Mouse (Mus musculus): ENCODE data around the gene Mrm3.

Mrm3 gene

DNA sequence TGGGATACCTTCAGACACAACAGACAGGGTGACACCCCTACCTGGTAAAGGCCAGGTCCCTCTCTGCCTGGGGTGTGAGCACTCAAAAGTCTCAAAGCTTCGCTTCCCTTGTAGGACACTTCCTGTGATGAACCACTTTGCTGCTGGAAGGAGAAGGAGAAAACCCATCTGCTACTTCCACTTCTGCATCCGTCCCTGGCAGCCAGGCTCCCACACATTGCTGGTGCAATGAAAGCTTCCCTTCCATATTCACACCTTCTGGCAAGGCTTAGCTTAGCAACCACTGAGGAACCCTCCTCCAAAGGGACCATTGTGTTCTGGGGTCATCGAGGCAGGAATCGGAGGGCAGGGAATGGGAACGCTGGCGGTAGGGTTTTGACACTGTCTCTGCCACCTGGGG, 45.1 kb downstream of the Mrm3 start:
- no peak for DNase-seq (ENCODE audit: low read depth, low spot score)

DNA sequence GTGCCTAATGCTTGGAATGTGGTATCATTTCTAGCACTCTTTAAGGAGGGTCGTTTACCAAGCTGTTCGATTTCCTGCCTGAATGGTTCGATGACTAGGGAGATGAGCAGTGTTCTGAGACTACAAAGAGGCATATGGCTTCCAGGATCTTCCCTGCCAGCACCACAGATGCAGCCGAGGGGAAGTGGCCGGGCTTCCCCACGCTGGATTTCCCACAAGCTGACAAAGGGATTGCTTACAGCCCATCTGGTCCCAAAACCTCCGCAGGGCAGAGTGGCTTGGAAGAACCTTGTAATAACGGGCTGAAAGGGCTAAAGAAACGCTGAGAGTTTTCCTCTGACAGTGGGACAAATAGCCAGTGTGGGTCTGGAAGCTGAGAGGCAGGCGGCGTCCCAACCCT, 46.9 kb downstream of the Mrm3 start:
- DNase-seq (ENCODE audit: low read depth, low spot score): no peak

DNA sequence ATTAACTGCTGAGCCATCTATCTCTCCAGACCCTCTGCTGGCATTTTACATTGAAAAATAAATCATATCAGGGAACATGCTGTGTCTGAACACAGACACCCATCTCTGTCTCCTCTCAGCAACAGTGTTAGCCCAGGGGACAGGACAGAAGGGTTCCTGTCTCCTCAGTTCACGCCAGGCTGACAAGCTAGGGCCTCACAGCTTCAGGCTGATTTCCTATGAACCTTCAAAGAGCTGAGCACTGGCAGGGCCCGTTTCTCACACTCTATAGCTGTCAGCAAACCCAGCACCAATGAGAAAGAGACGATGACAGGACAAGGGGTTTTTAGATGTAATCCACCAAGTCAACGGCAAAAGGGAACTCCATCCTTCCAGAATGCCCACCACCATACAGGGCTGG, 48.4 kb downstream of the Mrm3 start:
- no peak for DNase-seq (ENCODE audit: low read depth, low spot score)

DNA sequence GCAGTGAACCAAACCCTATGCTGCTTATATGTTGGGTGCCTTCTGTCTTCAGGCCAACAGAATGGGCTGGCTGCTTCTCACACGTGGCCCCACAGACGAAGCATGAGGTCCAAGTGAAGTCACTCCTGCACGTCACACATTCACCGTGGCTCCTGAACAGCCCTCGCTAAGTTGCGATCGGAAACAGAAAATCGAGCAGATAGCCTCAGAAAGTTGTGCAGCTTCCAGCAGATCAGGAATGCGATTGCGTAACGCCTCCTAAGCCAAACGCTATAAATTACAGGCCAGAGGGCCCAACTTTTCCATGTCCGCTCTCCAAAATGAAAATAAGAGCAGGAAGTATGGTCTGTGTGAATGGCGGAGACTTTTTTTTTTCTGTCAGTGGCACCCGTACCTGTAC, 48.9 kb downstream of the Mrm3 start:
- DNase-seq (ENCODE audit: low read depth, low spot score): no peak

DNA sequence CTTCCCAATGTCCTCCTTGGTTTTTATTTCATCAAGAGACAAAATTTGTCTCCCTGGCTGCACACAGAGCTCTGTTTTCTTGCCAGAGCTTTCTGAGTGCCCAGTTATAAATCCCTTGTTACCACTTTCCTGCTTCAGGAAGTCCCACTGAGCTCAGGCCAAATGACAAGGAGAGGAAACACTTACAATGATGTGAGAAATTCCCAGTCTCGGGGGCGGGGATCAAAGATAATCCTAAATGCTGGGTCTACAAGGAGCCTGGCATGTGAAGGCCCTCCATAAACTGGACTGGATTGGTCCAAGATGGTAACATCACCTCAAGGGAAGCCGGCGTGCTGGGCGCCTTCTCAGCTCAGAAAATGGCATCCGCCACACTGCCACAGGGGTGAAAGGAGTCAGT, 49.3 kb downstream of the Mrm3 start:
- DNase-seq (ENCODE audit: low read depth, low spot score): no peak

DNA sequence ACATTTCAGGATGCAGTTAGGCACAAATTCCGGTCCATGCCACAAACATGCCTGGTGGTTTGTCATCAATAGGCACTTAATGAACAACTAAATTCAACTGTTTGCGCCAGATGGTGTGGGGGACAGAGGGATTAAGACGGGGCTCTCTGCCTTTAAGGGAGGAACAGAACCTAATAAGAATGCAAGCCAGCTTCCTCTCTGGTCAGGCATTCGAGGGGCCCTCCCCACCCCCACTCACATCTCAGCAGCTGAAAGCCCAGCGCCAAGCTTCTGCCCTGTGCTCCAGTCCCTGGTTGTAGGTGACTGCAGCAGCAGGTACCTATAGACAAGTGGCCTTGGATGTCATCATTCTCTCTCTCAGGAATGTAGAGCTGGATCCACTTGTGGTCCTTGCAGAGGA, 50.6 kb downstream of the Mrm3 start:
- no peak for DNase-seq (ENCODE audit: low read depth, low spot score)

DNA sequence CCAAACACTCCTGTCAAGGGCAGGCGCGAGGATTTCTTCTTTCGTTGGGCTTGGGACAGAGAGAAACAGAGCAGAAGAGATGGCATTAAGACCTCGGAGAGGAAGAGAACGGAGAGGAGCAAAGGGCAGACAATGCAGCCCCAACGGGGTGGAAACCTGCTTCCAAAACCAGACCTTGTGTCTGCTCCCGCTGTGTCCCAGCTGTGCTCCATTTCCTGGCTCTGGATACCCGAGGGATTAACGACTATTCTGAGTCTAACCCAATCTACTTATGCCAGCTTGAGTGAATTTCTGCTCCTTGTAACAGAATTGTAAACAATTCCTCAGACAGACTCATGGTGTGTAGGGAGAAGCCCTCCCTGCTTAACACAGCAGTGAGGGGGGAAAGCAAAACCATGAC, 51.3 kb downstream of the Mrm3 start:
- peak; percentile 91 for DNase-seq (ENCODE audit: low read depth, low spot score)

DNA sequence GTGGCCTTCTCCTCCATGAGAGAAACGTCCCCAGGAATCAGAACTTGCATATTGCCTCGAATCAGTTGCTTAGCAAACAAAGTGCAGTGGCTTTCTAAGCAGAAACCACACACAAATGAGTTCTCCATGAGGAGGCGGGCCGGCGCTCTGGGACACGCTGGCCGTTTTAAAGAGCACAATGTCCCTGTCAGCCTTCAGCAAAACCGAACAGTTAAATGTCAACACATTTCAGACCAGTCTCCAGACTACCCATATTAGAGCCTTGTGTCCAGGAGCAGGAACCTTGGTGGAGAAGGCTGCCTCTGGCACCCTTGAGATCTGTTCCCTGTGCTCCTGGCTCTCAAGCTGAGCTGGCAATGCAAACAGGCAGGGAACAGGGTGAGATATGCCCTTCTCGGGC, 53.7 kb downstream of the Mrm3 start:
- no peak for DNase-seq (ENCODE audit: low read depth, low spot score)

DNA sequence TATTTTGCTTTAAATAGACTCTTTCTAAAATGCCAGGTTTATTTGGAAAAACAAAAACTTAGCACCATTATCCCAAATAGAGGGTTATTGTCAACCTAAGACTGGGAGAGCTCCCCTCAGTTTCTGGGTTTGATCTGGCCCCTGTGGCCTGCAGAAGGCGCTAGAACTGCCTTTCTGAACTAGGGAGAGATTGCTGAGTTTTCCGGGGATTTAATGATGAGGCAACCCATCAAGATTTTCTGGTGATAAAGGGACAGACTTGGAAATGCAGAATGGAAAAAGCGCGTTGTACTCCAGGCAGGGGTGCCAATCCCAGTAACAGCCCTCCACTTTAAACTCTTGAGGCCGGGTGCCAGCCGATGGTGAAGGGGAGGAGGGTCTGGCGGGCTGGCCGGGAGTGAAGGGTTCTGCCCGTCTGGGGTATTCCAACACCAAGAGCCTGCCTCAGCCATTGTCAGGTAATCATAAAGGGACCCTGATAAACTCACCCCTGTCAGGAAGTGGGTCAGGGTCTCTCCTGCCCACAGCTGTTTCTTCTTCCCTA, 55.0 kb downstream of the Mrm3 start:
- DNase-seq (ENCODE audit: low read depth, low spot score): no peak
